Mouse (Mus musculus) lung, postnatal 0 days (tissue): Measurements from ENCODE around the gene Nlrx1.

Experiments used
- CTCF ChIP-seq: IDR thresholded peaks from 2 replicates; pipeline ENCODE4 v1.5.1; 2016; ENCODE audit warnings: antibody characterized with exemption, mild to moderate bottlenecking
- EP300 ChIP-seq: IDR thresholded peaks from 2 replicates; pipeline ENCODE4 v1.6.1; 2016; ENCODE audit warnings: antibody characterized with exemption, mild to moderate bottlenecking, control low read depth

DNA sequence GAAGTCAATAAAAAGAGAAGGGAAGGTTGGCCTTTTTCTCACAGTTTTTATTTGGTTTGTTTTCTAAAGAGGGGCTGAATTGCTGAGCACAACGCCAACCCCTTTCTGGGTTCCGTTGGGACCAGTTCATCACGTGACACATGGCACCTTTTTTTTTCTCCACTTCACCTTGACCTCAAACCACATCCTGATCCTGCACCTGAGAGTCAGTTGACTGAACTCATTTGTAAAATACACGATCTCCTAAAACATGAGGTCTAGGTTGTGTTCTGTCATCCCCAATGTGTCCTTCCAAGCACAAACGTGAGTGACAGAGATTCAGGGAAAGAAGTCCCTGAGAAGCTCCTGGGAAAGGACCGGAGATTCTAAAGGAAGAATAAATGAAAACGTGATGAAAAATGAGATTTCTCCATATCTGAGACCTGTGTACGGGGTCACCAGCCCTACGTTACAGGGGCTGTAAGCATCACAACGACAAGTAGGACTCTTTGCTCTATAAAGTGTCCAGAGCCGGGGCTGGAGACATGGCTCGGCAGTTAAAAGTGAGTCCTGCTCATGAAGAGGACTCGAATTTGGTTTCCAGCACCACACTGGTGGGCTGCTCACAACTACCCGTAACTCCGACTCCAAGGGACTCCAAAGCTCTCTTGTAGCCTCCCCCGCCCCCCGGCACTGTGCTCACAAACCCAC lies 29.8 kb downstream of the Nlrx1 start:
- TF ChIP-seq CTCF (no peak), EP300 (no peak)
